Comparison of ENCODE assay signal across 8 mouse cellular contexts in the genomic region with DNA sequence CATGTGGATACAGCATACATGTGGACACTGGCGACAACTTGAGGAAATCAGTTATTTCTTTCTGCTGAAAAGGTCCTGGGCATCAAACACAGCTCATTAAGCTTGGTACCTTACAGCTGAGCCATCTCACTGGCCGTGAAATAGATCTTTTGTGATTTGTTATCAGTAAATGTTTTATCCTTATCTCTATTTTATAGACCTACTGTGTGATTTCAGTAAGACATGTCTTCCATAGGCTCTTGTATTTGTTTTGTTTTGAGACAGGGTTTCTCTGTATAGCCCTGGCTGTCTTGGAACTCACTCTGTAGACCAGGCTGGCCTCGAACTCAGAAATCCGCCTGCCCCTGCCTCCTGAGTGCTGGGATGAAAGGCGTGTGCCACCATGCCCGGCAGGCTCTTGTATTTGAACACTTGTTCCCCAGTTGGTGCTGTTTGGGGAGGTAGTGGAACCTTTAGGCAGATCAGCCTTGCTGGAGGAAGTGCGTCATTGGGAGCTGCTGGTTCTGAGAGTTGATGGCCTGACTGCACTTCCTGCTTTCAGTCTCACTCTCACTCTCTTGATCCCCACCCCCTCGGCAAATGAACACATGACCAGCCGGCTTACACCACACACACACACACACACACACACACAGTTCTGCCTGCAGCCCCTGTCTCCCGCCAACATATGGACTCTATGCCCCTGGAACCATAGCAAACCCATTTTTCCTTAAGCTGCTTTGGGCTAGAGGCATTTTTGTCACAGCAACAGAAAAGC. TPM values are rescaled to one million over a fixed set of nuclear protein-coding genes. Genes with fewer than 3 reads are reported as not detected.
DNase-seq lines count a peak whose midpoint lies in the region; ATAC-seq lines count a peak whose summit lies in the region.

No protein-coding gene starts in this region.

- H3K27ac ChIP-seq in heart, embryonic 13.5 days (replicated peaks) = 0 out of 2 replicates have a peak overlapping the region, but pooled peaks have one; percentile 32

- no peaks in the 10 kb centered on the region for H3K27me3 ChIP-seq in heart, embryonic 13.5 days (replicated peaks)

- H3K9me3 ChIP-seq in heart, embryonic 13.5 days = no peaks in the 10 kb centered on the region

- no peak; the same call in 1 of the 2 replicates for ATAC-seq in heart, embryonic 13.5 days (ENCODE audit: extremely low read depth, insufficient number of reproducible peaks, low FRiP score, low TSS enrichment)

- peak overlapping the region; percentile 53 for H3K4me3 ChIP-seq in heart, embryonic 13.5 days

- 45% methylated on average over 10 of the region's 10 CpGs for WGBS in heart, embryonic 13.5 days

- peak overlapping the region; percentile 77 for H3K9ac ChIP-seq in heart, embryonic 13.5 days

- peak; percentile 50 to 70 for DNase-seq in cerebellum, postnatal 14 days
- no peak for DNase-seq in cerebellum, adult 11 months
- peak; percentile 12 for DNase-seq in brain, embryonic 18.5 days (ENCODE audit: low read depth, low spot score)
- DNase-seq in kidney, postnatal 10 days = peak; percentile 59
- DNase-seq in lung, postnatal 4 days = peak; percentile 63 to 70
- peak; percentile 86 to 88 for DNase-seq in spleen, postnatal 36 days (ENCODE audit: low spot score in 2 of 2)
- no peak for DNase-seq in ovary, adult 18-20 months (ENCODE audit: low spot score)

- H3K36me3 ChIP-seq in heart, embryonic 13.5 days = no peaks in the 10 kb centered on the region

- H3K4me1 ChIP-seq in heart, embryonic 13.5 days = peaks cover 14% of the 10 kb centered on the region

- peak overlapping the region; percentile 75 for H3K4me2 ChIP-seq in heart, embryonic 13.5 days

RNA-seq across cellular contexts. Expression of a gene that starts 12.5 kb away (rescaled TPM):
- polyA plus RNA-seq in heart, embryonic 13.5 days (2015; fragmentation: Nextera tagmentation; extraction: Ambion mirVana) = 444 and 458 TPM in 2 replicates

RNA-seq across cellular contexts. Expression of a gene that starts 29.5 kb away (rescaled TPM):
- polyA plus RNA-seq in heart, embryonic 13.5 days (2015; fragmentation: Nextera tagmentation; extraction: Ambion mirVana) = 3.2 TPM in 2 replicates

RNA-seq across cellular contexts. Expression of a gene that starts 38.3 kb away (rescaled TPM):
- polyA plus RNA-seq in heart, embryonic 13.5 days (2015; fragmentation: Nextera tagmentation; extraction: Ambion mirVana) = 0.56 and 0.88 TPM in 2 replicates

RNA-seq across cellular contexts. Expression of a gene that starts 38.8 kb away (rescaled TPM):
- 0.53 and 1.2 TPM in 2 replicates for polyA plus RNA-seq in heart, embryonic 13.5 days (2015; fragmentation: Nextera tagmentation; extraction: Ambion mirVana)

Comparison
In these comparisons a context has a peak if more than half of its experiments do, and no peak if none do; other contexts are left out.
1. DNase-seq: peak in cerebellum, postnatal 14 days (2 of 2), brain, embryonic 18.5 days (single experiment), kidney, postnatal 10 days (single experiment), lung, postnatal 4 days (2 of 2) and spleen, postnatal 36 days (2 of 2); none in cerebellum, adult 11 months (single experiment) and ovary, adult 18-20 months (single experiment).